Mouse (Mus musculus) heart, adult 2 months (tissue): ENCODE results near the gene Tmem91. TPM values are rescaled to one million over a fixed set of nuclear protein-coding genes. Genes with fewer than 3 reads are reported as not detected.
A peak's percentile ranks its signal among the peaks of the same experiment; 100 is the strongest.

Experiments used
- DNase-seq, 2 experiments: peaks; one replicate each; pipeline ENCODE4 v3.0.0; 2021
- H3K27ac ChIP-seq: fragments of 200-600 bp; 2 replicates; pipeline ENCODE4 v1.8.1; 2022
- H3K27me3 ChIP-seq: fragments of 200-500 bp; 2 replicates; pipeline ENCODE4 v1.6.1; 2012; ENCODE audit warnings: mild to moderate bottlenecking, low read length, inconsistent platforms, mixed read lengths; ENCODE audit not compliant: control insufficient read depth, insufficient read depth
- H3K36me3 ChIP-seq: fragments of 200-500 bp; 2 replicates; pipeline ENCODE4 v1.6.1; 2012; ENCODE audit warnings: low read length, inconsistent platforms; ENCODE audit not compliant: control insufficient read depth, insufficient read depth
- H3K4me1 ChIP-seq: fragments of 200-500 bp; 2 replicates; pipeline ENCODE4 v1.6.1; 2011; ENCODE audit warnings: low read length; ENCODE audit not compliant: control insufficient read depth, insufficient read depth
- H3K4me3 ChIP-seq: fragments of 200-600 bp; 2 replicates; pipeline ENCODE4 v1.8.1; 2022
- H3K79me2 ChIP-seq: fragments of 200-500 bp; replicated peaks from 2 replicates; pipeline ENCODE4 v1.6.1; 2012; ENCODE audit warnings: mild to moderate bottlenecking, inconsistent platforms, low read length, moderate library complexity, mixed read lengths; ENCODE audit not compliant: control insufficient read depth, insufficient read depth
- H3K9ac ChIP-seq: fragments of 200-500 bp; 2 replicates; pipeline ENCODE4 v1.6.1; 2012; ENCODE audit warnings: low read depth, mild to moderate bottlenecking, control low read depth, inconsistent platforms, low read length, mixed read lengths
- CTCF ChIP-seq: fragments of 200-600 bp; IDR thresholded peaks from 2 replicates; pipeline ENCODE4 v1.8.1; 2022; ENCODE audit warnings: antibody characterized with exemption, mild to moderate bottlenecking, moderate library complexity
- EP300 ChIP-seq: fragments of 200-500 bp; IDR thresholded peaks from 2 replicates; pipeline ENCODE4 v1.6.1; 2011; ENCODE audit warnings: low read depth, low read length, control low read depth; ENCODE audit not compliant: insufficient read depth
- POLR2A ChIP-seq: fragments of 200-500 bp; IDR thresholded peaks from 2 replicates; pipeline ENCODE4 v1.6.1; 2011; ENCODE audit warnings: mild to moderate bottlenecking, low read depth, low read length, control low read depth; ENCODE audit not compliant: insufficient read depth
- WGBS: fragments of 180-500 bp; shearing (Covaris S2); methylation state at CpG from one replicate; pipeline ENCODE4 v1.1.7; 2018; 5-methylcytosine and 5-hydroxymethylcytosine counted together
- intact Hi-C: fragments of 180-260 bp; cut with DNase I; formaldehyde crosslinking; loops from one replicate; pipeline ENCODE4 v1.15.1; 2025
- polyA plus RNA-seq: library from polyadenylated mRNA; depleted of rRNA; stranded (reverse); fragments of >200 nt; gene quantifications from 2 replicates; pipeline ENCODE4 v1.2.3, GENCODE M21; 2012
- total RNA-seq, 2 experiments: library from RNA; stranded (reverse); gene quantifications; 2 replicates each; pipeline ENCODE4 v1.2.3; 2021

Gene Tmem91
- total and polyA plus RNA-seq, 3 experiments, result not detected

DNA sequence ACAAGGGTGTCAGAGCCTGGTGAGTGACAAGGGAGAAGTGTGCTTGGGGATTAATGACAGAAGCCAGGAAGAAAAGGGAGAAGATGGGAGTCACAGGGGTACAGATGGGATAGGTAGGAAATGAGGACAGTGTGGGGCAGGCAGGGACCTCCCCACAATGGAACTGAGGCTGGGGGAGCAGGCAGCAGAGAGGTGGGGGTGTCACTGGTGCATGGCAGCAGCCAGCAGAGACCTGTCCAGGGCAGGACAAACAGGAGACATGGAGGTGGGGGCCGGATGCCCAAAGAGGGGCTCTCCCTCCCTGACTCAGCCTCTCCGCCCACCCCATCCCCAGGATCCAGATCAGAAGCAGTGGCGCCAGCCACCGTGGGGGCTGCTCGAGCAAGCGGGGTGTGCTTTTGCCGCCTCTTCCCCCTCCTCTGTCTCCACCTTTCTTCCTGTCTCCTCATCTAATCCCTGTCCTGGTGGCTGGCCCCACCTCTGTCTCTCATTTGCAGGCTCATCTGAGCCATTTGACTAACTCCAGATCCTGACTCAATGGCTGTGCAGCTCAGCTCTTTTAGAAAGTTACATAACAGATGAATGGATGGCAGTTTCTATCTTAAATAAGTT lies 35.7 kb upstream of the Tmem91 start:
- intact Hi-C loops, result no loop called here
- peak in 1 of 2 experiments; percentile 46 for DNase-seq
- peaks cover 4% of the 10 kb centered on the region for H3K36me3 ChIP-seq
- 24% methylated on average over 7 of the region's 7 CpGs for WGBS
- no peak for TF ChIP-seq CTCF
- 0 out of 2 replicates have a peak, but pooled peaks have one; percentile 14 for TF ChIP-seq POLR2A
- no peak for TF ChIP-seq EP300
- peak overlapping the region; percentile 62 for H3K27ac ChIP-seq
- peaks cover 37% of the 10 kb centered on the region for H3K4me1 ChIP-seq
- H3K9ac ChIP-seq, result peak overlapping the region; percentile 56; the same call in 1 of the 2 replicates
- H3K27me3 ChIP-seq, result no peaks in the 10 kb centered on the region
- H3K4me3 ChIP-seq, result no peak overlapping the region
- H3K79me2 ChIP-seq, result no peaks in the 10 kb centered on the region

DNA sequence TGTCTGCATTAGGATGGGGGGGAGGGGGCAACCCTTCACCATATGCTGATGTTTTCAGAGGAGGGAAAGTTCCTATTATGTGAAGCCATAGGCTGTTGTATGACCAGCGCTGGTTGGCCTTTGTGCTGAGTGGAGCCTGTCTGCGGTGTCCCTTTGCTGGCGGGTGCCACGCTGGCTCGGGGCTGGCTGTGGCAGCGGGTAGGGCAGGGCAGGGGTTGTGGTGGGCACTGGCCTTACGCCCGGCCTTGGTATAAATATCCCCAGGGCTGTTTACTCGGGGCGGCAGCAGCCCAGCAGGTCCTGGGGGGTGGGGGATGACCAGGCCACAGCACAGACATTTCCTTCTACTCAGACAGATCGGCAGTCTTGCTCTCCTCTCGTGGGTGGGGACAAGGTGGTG lies 35.0 kb upstream of the Tmem91 start:
- DNase-seq, result peak; percentile 58 to 66
- intact Hi-C loops, result no loop called here
- Histone ChIP-seq H3K4me1 (peaks cover 42% of the 10 kb centered on the region), H3K27me3 (no peaks in the 10 kb centered on the region), H3K4me3 (no peak overlapping the region), H3K36me3 (peaks cover 8% of the 10 kb centered on the region), H3K27ac (peak overlapping the region; percentile 62), H3K9ac (peak overlapping the region; percentile 47), H3K79me2 (no peaks in the 10 kb centered on the region)
- TF ChIP-seq POLR2A (no peak), CTCF (no peak), EP300 (no peak)
- 17% methylated on average over 12 of the region's 12 CpGs for WGBS

DNA sequence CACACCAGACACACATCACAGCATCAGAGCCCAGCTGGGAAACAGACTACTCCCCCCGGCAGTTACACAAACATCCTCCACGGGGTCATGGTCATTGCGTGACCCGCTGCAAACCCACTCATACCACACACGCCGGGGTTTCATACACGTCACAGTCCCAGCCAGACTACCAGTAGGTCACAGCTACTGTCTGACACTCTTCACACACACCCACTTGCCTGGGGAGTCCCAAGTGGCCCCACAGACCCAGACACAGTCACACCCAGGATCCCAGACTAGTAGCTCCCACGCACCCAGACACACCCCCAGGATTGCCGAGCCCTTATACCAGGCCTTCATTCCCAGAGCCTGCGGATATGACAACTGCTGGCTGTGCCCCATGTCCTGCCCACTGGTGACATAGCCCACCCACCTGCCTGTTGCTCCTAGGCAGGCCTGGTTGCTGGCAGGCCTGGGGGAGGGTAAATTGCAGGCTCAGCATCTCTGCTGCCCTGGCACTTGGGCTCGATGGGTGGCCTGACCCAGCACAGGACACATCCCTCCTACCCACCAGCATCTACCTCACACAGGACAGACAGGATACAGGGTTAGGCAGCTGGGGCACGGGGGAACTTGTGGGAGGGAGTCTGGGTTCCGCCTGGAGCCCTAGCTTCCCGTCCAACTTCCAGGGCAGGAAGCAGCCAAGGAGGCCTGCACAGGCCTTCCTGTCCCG lies 32.8 kb upstream of the Tmem91 start:
- intact Hi-C loops, result loop anchor here (1.0 kb wide), 1 partner anchor 18 kb away; no protein-coding TSS in a partner anchor
- Histone ChIP-seq H3K4me3 (peak overlapping the region; percentile 30), H3K27ac (peak overlapping the region; percentile 85), H3K4me1 (peaks cover 46% of the 10 kb centered on the region), H3K27me3 (no peaks in the 10 kb centered on the region), H3K79me2 (no peaks in the 10 kb centered on the region), H3K9ac (peak overlapping the region; percentile 9), H3K36me3 (peaks cover 8% of the 10 kb centered on the region)
- WGBS, result 30% methylated on average over 15 of the region's 15 CpGs
- DNase-seq, result peak; percentile 75 to 84
- TF ChIP-seq CTCF (no peak), EP300 (peak; percentile 84), POLR2A (no peak)

DNA sequence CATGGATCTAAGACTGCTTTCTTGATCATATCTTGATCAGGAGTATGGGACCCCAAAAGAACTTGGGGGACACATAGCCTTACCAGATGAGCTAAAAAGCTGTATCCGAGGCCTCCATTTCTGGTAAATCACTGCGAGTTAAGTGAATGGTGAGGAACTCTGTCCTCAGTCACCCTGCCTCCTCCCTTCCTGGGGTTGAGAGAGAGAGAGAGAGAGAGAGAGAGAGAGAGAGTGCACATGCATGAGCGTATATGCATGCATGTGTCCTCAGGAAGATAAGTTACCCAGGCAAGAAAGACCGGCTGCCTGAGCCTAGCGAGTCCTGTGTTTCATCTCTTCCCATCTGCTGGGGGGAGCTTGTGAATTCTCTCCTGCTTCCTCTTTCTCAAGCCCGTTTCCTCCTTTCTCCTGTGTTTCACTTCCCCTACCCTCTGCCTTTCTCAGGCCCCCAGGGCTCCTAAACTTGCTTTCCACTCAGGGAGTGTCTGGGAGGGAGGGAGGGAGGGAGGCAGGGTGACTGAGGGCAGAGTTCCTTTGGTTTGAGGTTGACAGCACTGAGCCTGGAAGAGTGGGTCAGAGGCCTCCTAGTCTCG lies 31.7 kb upstream of the Tmem91 start:
- TF ChIP-seq CTCF (no peak), EP300 (no peak), POLR2A (no peak)
- intact Hi-C loops, result no loop called here
- H3K9ac ChIP-seq, result no peak overlapping the region

DNA sequence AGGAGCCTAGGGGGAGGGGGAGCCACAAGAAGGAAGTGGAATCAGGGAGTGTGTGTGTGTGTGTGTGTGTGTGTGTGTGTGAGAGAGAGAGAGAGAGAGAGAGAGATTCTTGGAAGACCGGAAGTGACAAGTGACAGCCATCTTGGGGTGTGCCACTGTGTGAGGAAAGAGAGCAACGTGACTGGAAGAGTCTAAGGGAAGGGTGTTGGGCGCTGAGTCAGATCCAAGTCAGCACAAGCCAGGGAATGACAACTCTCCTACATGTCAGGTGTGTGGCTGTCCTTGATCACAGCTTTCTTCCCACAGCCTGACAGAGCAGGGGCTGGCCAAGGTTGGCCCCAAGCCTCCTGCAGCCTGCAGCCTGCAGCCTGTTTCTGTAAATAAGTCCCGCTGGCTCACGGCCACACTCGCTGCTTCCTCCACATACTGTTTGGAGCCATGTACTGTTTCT lies 30.9 kb upstream of the Tmem91 start:
- H3K4me1 ChIP-seq, result peaks cover 43% of the 10 kb centered on the region
- H3K27me3 ChIP-seq, result no peaks in the 10 kb centered on the region
- no peaks in the 10 kb centered on the region for H3K79me2 ChIP-seq
- H3K4me3 ChIP-seq, result no peak overlapping the region
- intact Hi-C loops, result no loop called here
- H3K36me3 ChIP-seq, result peaks cover 8% of the 10 kb centered on the region
- H3K9ac ChIP-seq, result no peak overlapping the region
- DNase-seq, result peak; percentile 61 to 76
- TF ChIP-seq EP300 (peak; percentile 83), CTCF (no peak), POLR2A (0 out of 2 replicates have a peak, but pooled peaks have one; percentile 21)
- WGBS, result 13% methylated on average over 6 of the region's 6 CpGs
- peak overlapping the region; percentile 85 for H3K27ac ChIP-seq

More for the DNA sequence above, 31.7 kb upstream of the Tmem91 start:
- Histone ChIP-seq H3K36me3 (peaks cover 8% of the 10 kb centered on the region), H3K27me3 (no peaks in the 10 kb centered on the region), H3K79me2 (no peaks in the 10 kb centered on the region), H3K4me3 (no peak overlapping the region), H3K4me1 (peaks cover 46% of the 10 kb centered on the region), H3K27ac (peak overlapping the region; percentile 85)
- WGBS, result 42% methylated on average over 7 of the region's 7 CpGs
- DNase-seq, result peak in 1 of 2 experiments; percentile 39
